25 mouse cellular contexts compared by ENCODE assay signal in the genomic region with DNA sequence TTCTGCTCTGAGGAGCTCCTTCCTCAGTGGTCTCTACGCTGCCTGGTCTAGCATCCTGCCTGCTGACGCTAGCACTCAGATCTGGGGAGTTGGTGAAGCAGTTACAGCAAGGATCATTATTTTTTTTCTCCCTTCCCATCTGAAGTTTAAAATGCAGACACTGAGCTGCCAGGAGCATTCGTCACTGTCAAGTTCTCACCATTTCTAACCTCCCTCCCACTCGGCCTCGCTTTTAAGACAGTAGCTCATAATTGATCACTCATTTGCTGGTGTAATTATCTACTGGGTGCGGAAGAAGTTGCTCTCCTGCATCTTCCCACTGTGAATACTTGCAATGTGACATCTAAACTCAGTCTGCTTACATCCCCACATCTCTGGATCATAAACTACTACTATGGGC. TPM values are rescaled to one million over a fixed set of nuclear protein-coding genes. Genes with fewer than 3 reads are reported as not detected.
"Had no signal": no experiment of that assay in that cellular context is flagged by ENCODE, and none has a peak within 500 bp of the region (broad histone marks: within the 10 kb centered on the region; RNA-seq: fewer than 3 reads in every experiment).

No protein-coding gene starts in this region.

- H3K9ac ChIP-seq: liver, embryonic 14.5 days; lung, embryonic 14.5 days; midbrain, embryonic 12.5 days had no signal

- H3K9me3 ChIP-seq: midbrain, embryonic 10.5 days; midbrain, embryonic 12.5 days had no signal

- H3K4me2 ChIP-seq: lung, embryonic 14.5 days; midbrain, embryonic 12.5 days had no signal

- H3K27ac ChIP-seq: liver, embryonic 14.5 days; midbrain, embryonic 10.5 days; midbrain, embryonic 12.5 days had no signal

- ATAC-seq: midbrain, embryonic 16.5 days had no signal

- H3K27me3 ChIP-seq: midbrain, embryonic 12.5 days had no signal

- DNase-seq: lung, adult 18-20 months; lung, embryonic 14.5 days; lung, postnatal 10 days; lung, postnatal 4 days; midbrain, embryonic 14.5 days; retina, postnatal 1 day; right cerebral cortex, postnatal 25 days; right cerebral cortex, postnatal 4 days; spleen, adult 18-20 months; thymus, adult 18-20 months; thymus, postnatal 14 days; thymus, postnatal 36 days had no signal

- H3K4me3 ChIP-seq: midbrain, embryonic 10.5 days; midbrain, embryonic 12.5 days; myocyte had no signal

RNA-seq across cellular contexts. Expression of gene Tex21, which starts 38.9 kb away (rescaled TPM):
- total RNA-seq: megakaryocyte, adult 5-6 weeks had no signal
- polyA plus RNA-seq: liver, embryonic 16.5 days; lung, embryonic 14.5 days; lung, embryonic 16.5 days; midbrain, embryonic 10.5 days; midbrain, embryonic 12.5 days; midbrain, embryonic 14.5 days; midbrain, embryonic 16.5 days; myocyte; neural tube, embryonic 11.5 days; small intestine, adult 2 months; stomach, embryonic 14.5 days; stomach, embryonic 16.5 days; thymus, postnatal 0 days had no signal
